Mouse (Mus musculus): Measurements from ENCODE around the gene Upp2. TPM values are rescaled to one million over a fixed set of nuclear protein-coding genes. Genes with fewer than 3 reads are reported as not detected.

Gene Upp2
- total RNA-seq, 4 experiments from 2014 or later, result 1.9 to 4.7 (median 3.3) TPM

DNA sequence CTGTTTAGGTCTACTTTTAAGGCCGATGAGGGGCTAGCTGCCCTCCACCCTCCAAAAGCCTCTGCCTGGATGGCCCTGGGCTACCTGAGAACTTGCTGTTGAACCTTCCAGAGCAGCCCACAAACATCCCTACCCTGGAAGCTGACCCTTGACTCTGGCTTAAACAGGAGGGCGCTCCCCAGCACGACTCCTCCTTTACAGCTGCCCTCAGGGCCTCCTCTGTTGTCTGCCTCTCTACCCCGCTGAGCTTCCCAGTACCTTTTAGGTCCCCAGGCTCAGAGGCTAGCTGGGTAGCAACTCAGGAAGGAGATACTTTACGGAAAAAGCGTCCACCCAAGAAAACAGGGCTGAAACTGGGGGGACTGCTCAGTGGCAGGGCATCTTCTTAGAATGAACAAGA lies 15.2 kb upstream of the Upp2 start:
- DNase-seq (ENCODE audit: low spot score), result no peak

DNA sequence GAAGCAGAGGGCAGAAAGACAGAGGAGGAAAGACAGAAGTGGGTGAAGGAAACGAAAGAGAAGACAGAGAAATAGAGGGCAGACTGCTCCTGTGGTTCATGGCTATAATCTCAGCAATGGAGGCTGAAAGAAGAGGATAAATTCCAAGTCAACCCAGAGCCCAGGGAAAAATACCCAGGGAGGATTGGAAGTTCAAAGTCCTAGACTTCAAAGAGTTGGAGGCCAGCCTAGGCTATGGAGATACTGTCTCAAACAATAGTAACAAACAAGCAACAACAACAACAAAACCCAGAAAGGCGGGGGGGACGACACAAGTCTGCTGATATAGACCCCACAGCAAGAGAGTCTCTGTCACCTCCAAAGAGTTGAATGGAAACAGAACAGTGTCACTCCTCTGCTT lies 14.8 kb upstream of the Upp2 start:
- DNase-seq (ENCODE audit: low spot score), result no peak

DNA sequence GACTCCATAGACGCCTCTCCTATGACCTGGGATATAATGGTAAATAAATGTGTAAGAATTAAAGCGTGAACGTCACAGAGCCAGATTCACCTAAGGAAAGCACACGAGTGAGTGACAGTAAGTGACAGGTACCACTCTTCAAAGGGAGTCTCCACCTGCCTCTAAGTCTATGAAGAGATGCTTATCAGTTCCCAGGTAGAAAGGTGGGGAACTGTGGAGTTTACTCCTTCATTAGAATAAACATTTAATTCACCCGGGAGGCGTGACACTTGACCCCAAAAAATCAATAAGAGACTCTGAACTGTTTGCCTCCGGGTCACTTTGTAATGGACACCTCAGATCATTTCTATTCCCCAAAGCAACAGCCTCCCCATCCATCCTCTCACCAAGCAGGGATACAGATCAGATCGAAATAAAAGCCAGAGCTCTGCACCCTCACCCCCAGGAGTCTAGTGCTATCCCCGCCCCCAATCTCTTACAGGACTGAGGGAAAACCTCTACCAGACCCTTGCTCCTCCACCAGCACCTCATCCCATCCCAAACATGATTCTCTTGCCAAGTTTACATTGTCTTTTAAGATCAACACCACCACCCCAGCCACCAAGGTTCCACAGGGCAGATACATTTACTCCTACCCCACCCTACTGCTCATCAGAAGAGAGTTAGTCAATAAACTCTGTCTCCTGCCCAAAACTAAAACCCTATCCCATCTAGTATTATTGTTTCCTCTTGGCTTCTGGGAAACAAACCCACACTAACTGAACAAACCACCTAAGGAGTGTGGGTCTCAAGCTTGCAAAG lies 9.9 kb upstream of the Upp2 start:
- DNase-seq (ENCODE audit: low spot score), result no peak

DNA sequence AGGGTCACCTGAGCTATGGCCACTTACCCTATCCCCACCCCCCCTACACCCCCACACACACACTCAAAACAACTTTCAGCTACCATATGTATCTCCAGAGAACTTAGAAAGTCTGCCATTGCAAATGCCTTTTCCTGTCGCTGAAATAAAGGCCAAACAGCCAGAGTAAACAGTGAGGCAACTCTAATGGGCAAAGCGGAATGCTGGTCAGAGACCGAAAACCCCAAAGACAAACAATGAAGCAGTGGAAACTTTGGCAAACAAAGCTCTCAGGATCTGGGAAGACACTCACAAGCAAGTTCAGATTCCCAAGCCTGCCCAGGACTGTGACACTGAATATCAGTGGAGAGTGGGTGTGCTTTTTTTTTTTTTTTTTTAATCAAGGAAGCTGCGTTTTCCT lies 5.0 kb upstream of the Upp2 start:
- no peak for DNase-seq (ENCODE audit: low spot score)

DNA sequence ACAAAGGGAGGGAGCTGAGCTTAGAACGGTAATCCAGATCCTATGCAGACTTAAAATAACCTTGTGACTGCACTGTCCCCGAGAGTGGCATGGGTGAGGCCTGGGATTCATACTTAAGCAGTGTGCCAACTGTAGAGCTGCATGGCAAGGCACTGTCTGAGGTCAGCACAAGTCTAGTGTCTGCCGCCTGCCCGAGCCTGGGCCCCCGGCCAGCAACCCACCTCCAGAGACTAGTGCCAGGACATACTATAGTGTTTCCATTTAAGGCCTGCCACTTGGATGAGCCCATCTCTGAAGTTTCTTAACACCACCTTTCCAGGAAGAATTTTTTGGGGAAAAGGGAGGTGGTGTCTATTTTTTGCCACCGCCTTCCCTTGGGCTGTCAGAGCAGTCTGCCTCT lies 1.8 kb upstream of the Upp2 start:
- DNase-seq (ENCODE audit: low spot score), result peak; percentile 40

DNA sequence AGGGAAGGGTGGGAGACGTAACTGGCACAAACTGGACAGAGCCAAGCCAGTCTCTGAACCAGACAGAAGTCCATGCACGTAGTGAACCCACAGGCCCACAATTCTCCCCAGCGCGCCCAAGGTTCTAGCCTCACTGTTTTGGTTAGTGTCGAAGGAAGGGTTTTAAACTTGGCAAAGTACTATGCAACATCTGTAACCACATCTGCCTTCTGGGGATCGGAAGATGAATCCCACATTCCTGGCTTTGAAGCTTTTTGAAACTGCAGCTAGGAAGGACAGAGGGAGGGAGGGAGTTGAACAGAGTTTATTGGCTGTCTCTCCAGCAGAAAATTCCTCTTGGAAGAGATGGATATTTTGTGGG lies 1.1 kb upstream of the Upp2 start:
- no peak for DNase-seq (ENCODE audit: low spot score)

DNA sequence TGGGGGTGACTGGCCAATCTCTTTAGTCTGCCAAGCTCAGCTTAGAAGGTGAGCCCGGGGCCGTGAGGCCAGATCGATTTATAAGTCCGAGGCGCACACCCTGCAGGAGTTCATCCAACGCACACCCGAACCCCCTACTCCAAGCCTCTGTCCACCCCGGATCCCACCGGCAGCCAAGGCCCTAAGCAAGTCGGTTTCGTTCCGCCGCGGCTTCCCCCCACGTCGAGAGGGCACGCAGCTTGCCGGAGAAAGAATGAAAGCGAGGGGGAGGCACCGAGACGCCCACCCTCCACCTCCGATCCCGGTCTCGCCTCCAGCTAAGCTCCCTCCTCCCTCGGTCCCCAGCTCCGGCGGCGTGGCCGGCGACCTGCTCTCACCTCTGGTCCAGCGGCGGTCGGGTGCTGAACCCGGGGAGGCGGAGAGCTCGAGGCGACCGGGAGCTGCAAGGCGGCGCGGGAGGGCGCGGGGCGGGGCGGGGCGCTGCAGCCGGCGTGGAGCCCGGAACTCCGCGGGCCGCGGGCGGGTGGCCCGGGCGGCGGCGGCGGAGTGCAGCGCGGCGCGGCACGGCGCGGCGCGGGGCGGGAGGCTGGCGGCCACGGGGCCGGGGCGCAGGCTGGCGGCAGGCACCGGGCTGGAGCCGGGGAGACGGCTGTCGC lies 560 bp upstream of the Upp2 start:
- peak; percentile 40 for DNase-seq (ENCODE audit: low spot score)

DNA sequence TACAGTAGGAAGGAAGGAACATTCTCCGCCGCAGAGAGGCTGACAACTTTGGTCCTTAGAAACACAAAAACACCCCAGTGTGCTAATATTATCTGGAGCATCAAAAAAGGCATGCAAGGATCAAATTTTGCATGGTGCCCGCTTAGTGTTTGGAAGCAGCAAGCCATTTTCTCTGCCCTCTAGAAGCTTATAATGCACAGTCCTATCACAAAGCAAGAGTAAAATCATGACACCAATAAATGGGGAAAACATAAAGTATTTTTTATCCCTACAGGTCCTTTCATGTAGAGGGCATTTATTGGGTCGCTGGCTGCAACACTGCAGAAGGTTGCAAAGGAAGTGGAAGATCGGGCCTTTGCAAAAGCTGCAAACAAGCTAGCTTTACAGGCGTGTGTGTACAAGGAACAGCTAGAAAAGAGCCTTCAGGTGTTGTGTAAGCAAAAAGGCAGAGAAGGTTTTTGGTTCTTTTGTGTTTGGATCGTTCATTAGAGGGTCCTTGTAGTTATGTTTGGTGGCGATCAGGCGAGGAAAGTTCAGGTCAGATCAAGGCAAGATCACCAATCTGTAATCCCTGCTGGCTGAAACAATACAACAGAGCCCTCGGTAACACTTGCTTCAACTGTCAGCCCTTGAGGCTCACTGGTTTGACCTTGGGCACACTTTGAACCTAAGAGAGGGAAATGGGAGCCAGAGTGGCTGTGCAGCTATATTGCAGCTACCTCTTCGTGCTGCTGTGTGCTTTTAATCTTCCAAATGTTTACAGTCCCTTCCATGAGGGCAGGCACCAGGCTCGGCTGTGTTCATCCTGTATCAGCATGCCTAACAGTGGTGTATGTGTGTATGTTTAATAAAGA lies 995 bp downstream of the Upp2 start:
- DNase-seq (ENCODE audit: low spot score), result no peak

DNA sequence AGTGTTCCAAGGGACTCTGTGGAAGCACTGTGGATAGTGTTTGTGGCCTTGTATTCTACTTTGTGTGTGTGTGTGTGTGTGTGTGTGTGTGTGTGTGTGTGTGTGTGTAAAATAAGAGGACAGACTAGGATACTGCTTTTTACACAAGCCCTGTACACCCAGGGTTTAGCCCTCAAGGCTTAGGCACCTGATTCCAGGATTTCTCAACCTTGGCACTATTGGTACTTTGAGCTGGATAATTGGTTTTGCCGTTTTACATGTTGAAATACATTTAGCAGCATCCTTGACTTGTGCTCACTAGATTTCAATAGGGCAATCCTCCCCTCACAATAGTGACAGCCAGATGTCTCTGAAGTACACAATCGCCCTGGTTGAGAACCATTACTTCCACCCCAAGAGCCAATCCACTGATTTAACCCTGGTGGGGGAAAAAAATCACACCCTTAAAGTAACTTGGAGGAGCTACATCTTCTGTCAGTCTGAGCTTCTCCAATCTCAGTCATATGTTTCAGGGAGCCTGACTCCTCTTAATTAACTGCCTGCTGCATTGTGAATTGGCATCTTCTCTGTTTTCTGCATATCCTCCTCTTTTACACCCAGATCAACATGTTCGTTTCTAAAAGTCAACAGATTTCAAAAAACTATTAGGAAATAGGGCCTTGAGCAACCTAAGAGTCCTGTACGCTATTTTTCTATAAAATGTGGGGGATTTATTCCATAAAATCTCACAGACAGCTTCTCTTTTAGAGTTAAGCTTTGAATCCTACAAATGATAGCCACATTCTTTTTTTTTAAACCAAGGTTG lies 1.9 kb downstream of the Upp2 start:
- no peak for DNase-seq (ENCODE audit: low spot score)

DNA sequence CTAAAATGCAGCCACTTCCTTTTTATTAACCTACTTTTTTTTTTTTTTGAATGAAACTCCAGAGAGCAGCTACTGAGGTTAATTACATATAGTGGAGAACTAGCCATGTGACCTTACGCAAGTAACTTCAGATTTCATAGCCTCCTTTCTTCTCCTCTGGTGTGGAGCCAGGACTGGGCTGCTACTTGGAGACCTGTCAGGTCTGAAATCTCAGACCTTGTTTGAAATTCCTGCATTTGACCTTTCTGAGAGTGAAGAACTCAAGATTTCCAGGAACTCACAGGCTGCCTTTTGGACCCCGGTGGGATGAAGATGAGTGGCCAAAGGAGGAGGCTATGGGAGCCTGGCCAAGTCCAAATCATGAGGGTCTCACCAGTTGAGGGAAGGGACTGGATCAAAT lies 7.1 kb downstream of the Upp2 start:
- no peak for DNase-seq (ENCODE audit: low spot score)

DNA sequence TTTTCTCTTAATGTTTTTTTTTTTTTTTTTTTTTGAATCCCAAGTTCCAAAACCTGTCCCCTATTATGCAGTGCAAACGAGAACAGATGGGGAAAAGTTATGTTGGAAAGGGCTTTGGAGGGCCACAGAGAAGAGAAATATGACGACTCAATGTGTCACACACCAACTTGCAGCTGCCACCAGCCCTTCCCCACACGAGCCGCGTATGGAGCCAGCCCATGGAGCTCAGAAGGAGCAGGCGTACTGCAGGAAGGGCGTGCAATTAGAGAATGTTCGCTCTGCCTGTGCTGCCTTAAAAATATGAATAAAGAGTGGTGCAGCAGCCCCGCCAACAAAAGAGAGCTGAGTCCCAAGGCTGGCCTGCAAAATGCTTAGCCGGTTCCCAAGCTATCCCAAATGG lies 19.2 kb downstream of the Upp2 start:
- no peak for DNase-seq (ENCODE audit: low spot score)

DNA sequence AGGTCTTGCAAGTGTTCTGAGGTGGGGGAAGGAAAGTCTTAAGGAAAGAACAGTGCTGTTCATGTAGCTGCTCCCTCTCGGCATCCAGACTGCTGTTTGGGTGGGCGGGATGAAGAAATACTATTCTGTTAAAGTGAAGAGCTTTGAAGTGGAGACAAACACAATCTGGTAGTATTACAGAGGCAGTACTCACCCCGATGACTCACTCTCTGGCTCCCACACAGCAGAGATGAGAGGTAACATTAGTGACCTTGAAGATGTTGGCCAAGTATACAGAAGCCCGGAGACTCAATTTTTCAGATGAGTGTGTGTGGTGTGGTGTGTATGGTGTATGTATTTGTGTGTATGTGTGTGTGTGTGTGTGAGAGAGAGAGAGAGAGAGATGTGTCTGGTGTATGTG lies 22.5 kb downstream of the Upp2 start:
- no peak for DNase-seq (ENCODE audit: low spot score)

DNA sequence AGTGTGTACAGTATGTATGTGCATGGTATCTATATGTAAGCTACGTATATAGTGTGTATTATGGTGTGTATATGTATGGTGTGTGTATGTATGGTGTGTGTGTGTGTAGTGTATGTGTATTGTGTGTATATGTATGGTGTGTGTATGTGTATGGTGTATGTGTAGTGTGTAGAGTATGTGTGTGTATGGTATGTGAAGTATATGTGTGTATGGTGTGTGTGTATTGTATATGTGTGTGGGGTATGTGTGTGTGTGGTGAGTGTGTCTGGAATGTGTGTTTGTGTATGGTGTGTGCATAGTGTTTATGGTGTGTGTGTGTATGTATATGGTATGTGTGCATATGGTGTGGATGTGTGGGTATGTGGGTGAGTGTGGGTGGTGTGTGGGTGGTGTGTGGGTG lies 23.0 kb downstream of the Upp2 start:
- DNase-seq (ENCODE audit: low spot score), result no peak

DNA sequence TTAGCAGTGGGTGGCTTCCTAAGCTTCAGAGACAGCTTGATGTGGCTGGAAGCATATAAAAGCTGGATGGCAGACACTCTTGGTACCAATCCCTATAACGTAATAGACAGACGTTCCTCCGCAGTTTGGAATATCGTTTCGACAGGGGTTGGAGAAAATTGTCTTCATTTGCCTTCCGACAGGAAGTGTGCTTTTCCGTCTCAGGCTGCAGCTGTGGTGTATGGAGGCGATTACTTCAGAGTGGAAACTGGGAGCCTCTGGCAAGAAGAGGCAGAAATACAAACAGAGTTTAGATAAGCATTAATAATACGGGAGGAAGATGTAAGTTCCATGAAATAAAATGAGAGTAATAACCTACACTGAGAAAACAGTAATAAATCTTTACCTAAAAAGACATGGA lies 28.3 kb downstream of the Upp2 start:
- peak; percentile 6 for DNase-seq (ENCODE audit: low spot score)

DNA sequence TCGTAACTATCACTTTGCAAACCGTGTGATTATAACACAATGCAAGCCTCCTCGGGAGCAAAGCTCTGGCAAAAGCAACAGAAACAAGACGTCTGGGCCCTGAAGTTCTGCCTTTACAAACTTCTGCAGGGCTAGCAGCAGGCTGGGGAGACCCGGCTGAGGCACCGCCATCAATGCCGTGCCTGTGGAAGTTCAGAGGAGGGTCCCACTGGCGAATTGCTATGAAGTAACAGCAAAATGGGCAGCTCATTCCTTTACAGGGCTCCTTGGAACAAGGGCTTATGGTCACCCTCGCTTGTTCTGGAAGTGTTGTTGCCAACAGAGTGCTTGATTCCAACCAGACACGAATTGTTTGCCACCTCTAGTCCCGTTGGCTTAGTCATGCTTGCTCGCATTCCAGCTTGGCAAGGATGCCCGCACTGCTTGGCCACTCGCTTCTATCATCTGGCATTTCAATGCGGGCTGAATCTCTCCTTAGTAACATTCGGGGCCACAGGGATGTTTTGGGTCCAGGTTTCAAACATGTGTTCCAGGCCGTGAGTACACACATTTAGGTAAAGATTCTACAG lies 29.8 kb downstream of the Upp2 start:
- peak; percentile 24 for DNase-seq (ENCODE audit: low spot score)

DNA sequence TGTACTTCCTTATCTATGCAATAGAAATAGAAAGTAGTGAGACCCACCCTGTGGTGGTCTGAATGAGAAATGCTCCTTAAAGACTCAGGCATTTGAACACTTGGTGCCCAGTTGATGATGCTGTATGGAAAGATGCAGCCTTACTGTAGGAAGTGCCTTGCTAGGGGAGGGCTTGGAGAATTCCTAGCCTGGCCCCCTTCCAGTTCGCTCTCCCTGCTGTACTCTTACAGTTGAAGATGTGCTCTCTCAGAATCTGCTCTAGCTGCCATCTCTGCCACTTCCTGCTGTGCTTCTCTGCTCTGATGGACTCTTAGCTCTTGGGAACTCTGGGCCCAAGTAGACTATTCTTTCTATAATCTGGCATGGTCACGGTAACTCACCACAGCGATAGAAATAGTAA lies 30.5 kb downstream of the Upp2 start:
- no peak for DNase-seq (ENCODE audit: low spot score)

DNA sequence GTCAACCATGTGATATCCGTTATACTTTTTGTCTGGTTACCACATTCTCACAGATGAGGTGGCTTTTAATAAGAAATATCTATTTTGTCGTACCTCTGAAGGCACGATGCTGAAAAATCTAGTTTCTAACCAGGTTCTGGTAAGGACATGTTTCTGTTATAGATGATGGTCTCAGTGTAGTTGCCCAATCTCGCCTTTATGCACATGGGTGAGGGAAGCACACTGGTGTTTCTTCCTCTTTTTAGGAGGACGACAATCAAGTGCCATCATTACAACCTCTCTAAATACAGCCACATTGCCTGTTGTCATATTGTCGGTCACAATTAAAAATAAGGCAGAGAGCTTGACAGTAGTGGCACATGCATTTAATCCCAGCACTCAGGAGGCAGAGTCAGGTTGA lies 32.5 kb downstream of the Upp2 start:
- no peak for DNase-seq (ENCODE audit: low spot score)

DNA sequence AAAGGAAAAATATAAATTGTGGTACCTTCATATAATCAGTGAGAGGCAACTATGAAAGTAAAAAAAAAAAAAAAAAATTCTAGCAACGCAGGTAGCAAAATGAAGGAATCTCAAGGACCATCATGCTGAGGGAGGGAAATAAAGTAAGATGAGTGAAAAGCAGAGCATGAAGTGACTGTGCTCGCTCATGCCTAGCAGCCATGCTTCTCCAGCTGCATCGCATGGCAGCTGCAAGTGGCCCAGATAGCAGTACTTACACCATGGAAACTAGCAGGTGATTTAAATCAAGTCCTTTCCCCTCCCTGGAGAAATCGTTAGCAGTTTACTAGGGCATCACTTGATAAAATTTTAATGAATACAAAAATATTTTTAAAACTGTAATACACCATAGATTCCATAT lies 34.3 kb downstream of the Upp2 start:
- no peak for DNase-seq (ENCODE audit: low spot score)

DNA sequence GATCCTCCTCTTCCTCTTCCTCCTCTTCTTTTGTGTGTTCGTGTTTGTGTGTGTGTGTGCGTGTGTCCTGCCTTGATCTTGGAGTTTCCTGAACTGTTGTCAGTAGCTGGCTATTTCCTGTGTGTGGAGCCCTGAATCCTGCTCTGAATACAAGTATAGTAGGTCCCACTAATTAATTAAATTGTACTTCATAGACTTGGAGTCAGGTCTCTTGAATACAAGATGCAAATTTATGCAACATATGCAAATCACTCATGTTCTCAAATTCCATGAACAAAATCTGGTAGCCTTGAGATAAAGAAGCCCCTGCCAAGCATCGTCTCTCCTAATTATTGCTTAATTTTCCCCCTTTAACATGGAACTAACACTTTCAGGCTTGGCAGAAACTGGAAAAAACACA lies 36.3 kb downstream of the Upp2 start:
- no peak for DNase-seq (ENCODE audit: low spot score)

DNA sequence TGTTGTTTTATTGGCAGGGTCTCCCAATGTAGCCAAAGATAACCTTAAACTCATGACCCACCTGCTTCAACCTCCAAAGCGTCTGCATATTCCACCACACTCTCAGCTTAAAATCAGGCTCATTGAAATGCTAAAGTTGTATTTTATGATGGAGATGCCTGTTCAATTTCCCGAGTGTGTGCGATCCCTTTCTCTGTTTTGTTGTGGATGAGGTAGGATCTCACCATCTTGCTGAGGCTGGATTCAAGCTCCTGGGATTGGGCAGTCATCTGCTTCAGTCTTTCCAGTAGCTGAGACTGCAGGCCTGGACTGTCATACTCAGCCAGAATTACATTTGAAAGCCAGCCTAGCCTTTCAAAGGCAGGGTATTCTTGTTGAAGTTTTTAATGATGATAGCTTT lies 37.7 kb downstream of the Upp2 start:
- no peak for DNase-seq (ENCODE audit: low spot score)

DNA sequence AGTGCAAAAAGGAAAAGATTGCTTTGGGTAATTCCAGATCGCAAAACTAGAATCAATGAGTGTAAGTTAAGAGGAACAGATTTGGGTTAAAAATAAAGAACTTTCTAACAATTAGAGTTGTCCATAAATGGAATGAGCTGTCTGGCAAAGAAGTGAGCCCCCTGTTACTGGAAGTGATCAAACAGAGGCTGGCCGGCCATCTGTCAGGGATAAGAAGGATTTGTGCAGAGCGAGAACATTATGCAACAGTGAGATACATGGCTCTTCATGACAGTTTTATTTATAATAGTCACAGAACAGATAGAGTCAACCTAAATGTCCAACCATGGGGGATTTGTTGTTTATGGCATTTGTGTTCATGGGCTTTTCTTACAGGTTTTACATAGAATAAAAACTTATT lies 46.6 kb downstream of the Upp2 start:
- DNase-seq (ENCODE audit: low spot score), result no peak

DNA sequence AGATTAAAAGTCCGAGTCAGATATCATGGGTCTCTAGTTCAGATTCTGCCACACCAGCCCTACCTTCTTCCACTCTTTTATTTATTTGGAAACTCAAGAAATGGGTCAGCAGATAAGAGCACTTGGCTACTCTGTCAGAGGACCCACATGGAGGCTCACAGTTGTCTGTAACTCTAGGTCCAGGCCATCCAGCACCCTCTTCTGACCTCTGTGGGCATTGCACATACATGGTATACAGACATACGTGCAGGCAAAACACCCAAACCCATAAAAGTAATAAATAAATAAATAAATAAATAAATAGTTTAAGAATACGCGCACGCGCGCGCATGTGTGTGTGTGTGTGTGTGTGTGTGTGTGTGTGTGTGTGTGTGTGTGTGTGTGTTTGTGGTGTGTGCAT lies 47.8 kb downstream of the Upp2 start:
- DNase-seq (ENCODE audit: low spot score), result no peak
